Mouse (Mus musculus): ENCODE results near the gene Ermap.
A peak's percentile ranks its signal among the peaks of the same experiment; 100 is the strongest.

The Ermap gene

GRCm38 (mm10) chr4:119189864-119190263 lies at the start of gene Ermap:
Ermap (minus strand) TSS chr4:119190011.
- DNase-seq = no peak

- no peak for DNase-seq
Measured at GRCm38 (mm10) chr4:119239181-119239682, 49.4 kb upstream of the Ermap start.

GRCm38 (mm10) chr4:119238661-119239060 lies 48.9 kb upstream of the Ermap start:
- DNase-seq = no peak

- no peak for DNase-seq
Measured at GRCm38 (mm10) chr4:119234348-119234747, 44.5 kb upstream of the Ermap start.

GRCm38 (mm10) chr4:119233256-119233901 lies 43.6 kb upstream of the Ermap start:
- DNase-seq = peak; percentile 40

GRCm38 (mm10) chr4:119232410-119233255 lies 42.8 kb upstream of the Ermap start, which contains the start of the genes AU022252 and P3h1:
AU022252 (minus strand) TSS chr4:119232712.
P3h1 (plus strand) TSS chr4:119232915.
- peak; percentile 99 for DNase-seq

GRCm38 (mm10) chr4:119226751-119227150 lies 36.9 kb upstream of the Ermap start:
- DNase-seq = no peak

GRCm38 (mm10) chr4:119225719-119226118 lies 35.9 kb upstream of the Ermap start:
- DNase-seq = no peak

- DNase-seq = no peak
Measured at GRCm38 (mm10) chr4:119224534-119224933, 34.7 kb upstream of the Ermap start.

GRCm38 (mm10) chr4:119223696-119224095 lies 33.9 kb upstream of the Ermap start:
- peak; percentile 40 for DNase-seq

GRCm38 (mm10) chr4:119218169-119218568 lies 28.4 kb upstream of the Ermap start, which contains the start of gene Tmem269:
Tmem269 (minus strand) TSS chr4:119218217.
- no peak for DNase-seq

GRCm38 (mm10) chr4:119216667-119217066 lies 26.9 kb upstream of the Ermap start:
- DNase-seq = no peak

GRCm38 (mm10) chr4:119204672-119205071 lies 14.9 kb upstream of the Ermap start:
- DNase-seq = peak; percentile 41

- no peak for DNase-seq
Measured at GRCm38 (mm10) chr4:119198105-119198504, 8.3 kb upstream of the Ermap start.

- DNase-seq = no peak
Measured at GRCm38 (mm10) chr4:119195582-119196320, 5.9 kb upstream of the Ermap start.

- DNase-seq = peak; percentile 78
Measured at GRCm38 (mm10) chr4:119194909-119195581, 5.2 kb upstream of the Ermap start, which contains the start of gene Svbp. Svbp (plus strand) TSS chr4:119195306.

- no peak for DNase-seq
Measured at GRCm38 (mm10) chr4:119192757-119193156, 2.9 kb upstream of the Ermap start.

GRCm38 (mm10) chr4:119191273-119191672 lies 1.5 kb upstream of the Ermap start:
- no peak for DNase-seq

- DNase-seq = no peak
Measured at GRCm38 (mm10) chr4:119190618-119191017, 807 bp upstream of the Ermap start.

GRCm38 (mm10) chr4:119189392-119189791 lies 419 bp downstream of the Ermap start:
- DNase-seq = no peak

- DNase-seq = no peak
Measured at GRCm38 (mm10) chr4:119188060-119188785, 1.6 kb downstream of the Ermap start.

GRCm38 (mm10) chr4:119185771-119186170 lies 4.0 kb downstream of the Ermap start:
- DNase-seq = no peak

All from kidney, adult 11 months (tissue).